Mouse (Mus musculus): ENCODE data around the gene Ergic1.

- no peak for TF ChIP-seq CTCF (IDR thresholded peaks at IDR 0.05; ENCODE audit: borderline replicate concordance, extremely low read depth, insufficient read depth, insufficient read length)
- TF ChIP-seq POLR2A (IDR thresholded peaks at IDR 0.05; ENCODE audit: borderline replicate concordance, extremely low read depth, insufficient read depth, insufficient read length, poor library complexity, severe bottlenecking), result no peak
These were observed 140.3 kb downstream of the Ergic1 start for GRCm38 (mm10) chr17:26701565-26701964.

All from brain, embryonic 14.5 days (tissue).